26 mouse cellular contexts compared by ENCODE assay signal in the genomic region with DNA sequence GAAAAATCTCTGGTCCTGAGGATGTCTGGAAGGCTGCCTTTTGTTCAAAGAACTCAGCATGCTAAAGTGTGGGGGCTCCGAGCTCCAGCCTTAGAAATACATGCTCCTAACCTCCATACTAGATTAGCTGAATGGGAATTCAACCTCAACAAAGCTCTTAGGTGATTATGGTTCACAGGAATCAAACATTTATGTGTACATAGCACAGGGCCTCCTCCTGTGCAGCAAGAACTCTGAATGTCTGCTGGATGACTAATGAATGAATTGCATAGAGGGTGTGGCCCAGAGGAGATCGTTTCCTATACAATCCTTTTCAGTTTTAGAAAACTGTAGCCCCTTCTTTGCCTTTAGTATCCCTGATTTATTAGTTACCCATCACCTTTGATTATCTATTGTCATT.
DNase-seq lines count a peak whose midpoint lies in the region; ATAC-seq and TF ChIP-seq lines count a peak whose summit lies in the region.
"Had no signal": no experiment of that assay in that cellular context is flagged by ENCODE, and none has a peak within 500 bp of the region (broad histone marks: within the 10 kb centered on the region; RNA-seq: fewer than 3 reads in every experiment).

No protein-coding gene starts in this region.

- DNase-seq in retina, embryonic 14.5 days (ENCODE audit: low spot score) = peak; percentile 7
- DNase-seq in retina, postnatal 1 day = no peak
- DNase-seq in R1 (ENCODE audit: low read depth, low spot score) = peak; percentile 82
- no peak for DNase-seq in kidney, postnatal 4 days
- no peak for DNase-seq in heart, adult 18-20 months
- DNase-seq: adrenal gland, postnatal 10 days; cerebellum, adult 18-20 months; cerebellum, postnatal 14 days; forebrain, postnatal 0 days; kidney, adult 18-20 months; lung, postnatal 14 days; right cerebral cortex, postnatal 25 days; spleen, adult 18-20 months; thymus, adult 2 months; thymus, postnatal 4 days had no signal

- no peaks in the 10 kb centered on the region for H3K9me3 ChIP-seq in intestine, postnatal 0 days (ENCODE audit: control insufficient read depth)
- H3K9me3 ChIP-seq: embryonic facial prominence, embryonic 12.5 days; hindbrain, embryonic 10.5 days; midbrain, embryonic 13.5 days had no signal

- TF ChIP-seq CTCF in intestine, postnatal 0 days (IDR thresholded peaks at IDR 0.05; ENCODE audit: low read depth) = no peak

- H3K36me3 ChIP-seq in intestine, postnatal 0 days (ENCODE audit: control insufficient read depth, insufficient read depth) = no peaks in the 10 kb centered on the region
- H3K36me3 ChIP-seq: embryonic facial prominence, embryonic 12.5 days; hindbrain, embryonic 10.5 days; midbrain, embryonic 13.5 days had no signal

- ATAC-seq in intestine, postnatal 0 days = 0 out of 2 replicates have a peak, but pooled peaks have one; percentile 38
- no peak for ATAC-seq in granulocyte monocyte progenitor cell, adult 5-6 weeks (replicated peaks; ENCODE audit: poor library complexity, severe bottlenecking)
- ATAC-seq: activated CD4-positive, CD25-positive, alpha-beta regulatory T cell, adult 4 months; forebrain, postnatal 0 days; hindbrain, embryonic 16.5 days; midbrain, embryonic 13.5 days; Patski had no signal

- H3K4me3 ChIP-seq in intestine, postnatal 0 days (ENCODE audit: low read depth, low read length) = no peak overlapping the region
- H3K4me3 ChIP-seq: embryonic facial prominence, embryonic 12.5 days; erythroblast, embryonic 14.5 days; hindbrain, embryonic 10.5 days; megakaryocyte, embryonic 14.5 days; midbrain, embryonic 13.5 days had no signal

- no peaks in the 10 kb centered on the region for H3K4me1 ChIP-seq in intestine, postnatal 0 days (replicated peaks; ENCODE audit: control insufficient read depth, insufficient read depth, low read length)
- H3K4me1 ChIP-seq: hindbrain, embryonic 10.5 days; megakaryocyte, embryonic 14.5 days had no signal

- no peak overlapping the region for H3K27ac ChIP-seq in intestine, postnatal 0 days (ENCODE audit: low read depth, low read length)
- H3K27ac ChIP-seq: embryonic facial prominence, embryonic 12.5 days; hindbrain, embryonic 10.5 days; midbrain, embryonic 13.5 days had no signal

- H3K9ac ChIP-seq in intestine, postnatal 0 days (ENCODE audit: low read depth, low read length) = no peak overlapping the region
- H3K9ac ChIP-seq: embryonic facial prominence, embryonic 12.5 days; forebrain, postnatal 0 days; midbrain, embryonic 13.5 days had no signal

- 24% methylated on average over 2 of the region's 2 CpGs for WGBS in intestine, postnatal 0 days

- no peak overlapping the region for H3K4me2 ChIP-seq in intestine, postnatal 0 days (replicated peaks; ENCODE audit: low read depth)
- H3K4me2 ChIP-seq: embryonic facial prominence, embryonic 12.5 days; heart, embryonic 11.5 days; midbrain, embryonic 13.5 days had no signal

- no peaks in the 10 kb centered on the region for H3K27me3 ChIP-seq in intestine, postnatal 0 days (replicated peaks; ENCODE audit: control insufficient read depth, insufficient read depth, low read length)
- H3K27me3 ChIP-seq: embryonic facial prominence, embryonic 12.5 days; megakaryocyte, embryonic 14.5 days; midbrain, embryonic 13.5 days; Patski had no signal

Comparison
In these comparisons a context has a peak if more than half of its experiments do, and no peak if none do; other contexts are left out.
1. DNase-seq: peak in retina, embryonic 14.5 days (single experiment) and R1 (single experiment); none in retina, postnatal 1 day (single experiment), kidney, postnatal 4 days (0 of 2) and heart, adult 18-20 months (0 of 2).